ENCODE assay signal across 9 mouse cellular contexts in the genomic region with DNA sequence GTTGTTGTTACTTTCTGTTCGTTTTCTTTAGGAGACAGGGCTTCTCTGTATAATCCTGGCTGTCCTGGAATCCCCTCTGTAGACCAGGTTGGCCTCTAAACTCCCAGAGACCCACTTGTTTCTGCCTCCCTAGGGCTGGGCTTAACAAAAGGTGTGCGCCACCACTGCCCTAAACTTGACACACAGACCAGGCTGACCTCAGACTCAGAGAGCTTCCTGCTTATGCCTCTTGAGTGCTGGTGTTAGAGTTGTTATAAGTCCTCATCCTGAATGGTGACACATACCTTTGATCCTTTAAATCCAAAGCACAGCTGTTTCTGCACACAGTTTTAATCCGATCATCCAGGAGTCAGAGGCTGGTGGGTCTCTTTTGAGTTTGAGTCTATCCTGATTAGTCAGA. TPM values are rescaled to one million over a fixed set of nuclear protein-coding genes. Genes with fewer than 3 reads are reported as not detected.
DNase-seq lines count a peak whose midpoint lies in the region; ATAC-seq and TF ChIP-seq lines count a peak whose summit lies in the region.
"Had no signal": no experiment of that assay in that cellular context is flagged by ENCODE, and none has a peak within 500 bp of the region (broad histone marks: within the 10 kb centered on the region; RNA-seq: fewer than 3 reads in every experiment).

No protein-coding gene starts in this region.

- H3K36me3 ChIP-seq in kidney, postnatal 0 days (ENCODE audit: insufficient read depth, low read length): peaks cover 35% of the 10 kb centered on the region
- peaks cover 23% of the 10 kb centered on the region; the same call in 1 of the 2 replicates for H3K36me3 ChIP-seq in hindbrain, postnatal 0 days (ENCODE audit: insufficient read depth, low read length)
- peaks cover 19% of the 10 kb centered on the region for H3K36me3 ChIP-seq in midbrain, embryonic 16.5 days (ENCODE audit: control insufficient read depth, insufficient read depth, low read length)

- no peak for DNase-seq in kidney, postnatal 0 days (ENCODE audit: low spot score)
- no peak for DNase-seq in kidney, postnatal 25 days
- no peak for DNase-seq in hindbrain, postnatal 0 days (ENCODE audit: low spot score)
- DNase-seq in urinary bladder, postnatal 10 days (ENCODE audit: low spot score): no peak
- DNase-seq in layer of hippocampus, postnatal 10 days (ENCODE audit: low spot score in 2 of 2): no peak
- DNase-seq in spleen, postnatal 36 days (ENCODE audit: low spot score in 2 of 2): no peak

- H3K27ac ChIP-seq in kidney, postnatal 0 days: no peak overlapping the region
- no peak overlapping the region for H3K27ac ChIP-seq in embryonic fibroblast, embryonic 13.5 days (ENCODE audit: insufficient read depth, low read length)
- no peak overlapping the region for H3K27ac ChIP-seq in hindbrain, postnatal 0 days
- H3K27ac ChIP-seq in midbrain, embryonic 16.5 days (ENCODE audit: low read length): no peak overlapping the region

- no peaks in the 10 kb centered on the region for H3K27me3 ChIP-seq in kidney, postnatal 0 days (ENCODE audit: insufficient read depth, low read length)
- no peaks in the 10 kb centered on the region for H3K27me3 ChIP-seq in hindbrain, postnatal 0 days (ENCODE audit: insufficient read depth, low read length)
- H3K27me3 ChIP-seq in midbrain, embryonic 16.5 days (ENCODE audit: control insufficient read depth, insufficient read depth, low read depth, low read length): no peaks in the 10 kb centered on the region
- H3K27me3 ChIP-seq: Patski had no signal

- H3K9me3 ChIP-seq in kidney, postnatal 0 days (replicated peaks; ENCODE audit: low read length): no peaks in the 10 kb centered on the region
- H3K9me3 ChIP-seq in hindbrain, postnatal 0 days (ENCODE audit: low read length): no peaks in the 10 kb centered on the region
- no peaks in the 10 kb centered on the region for H3K9me3 ChIP-seq in midbrain, embryonic 16.5 days (replicated peaks; ENCODE audit: control insufficient read depth, low read length, poor library complexity, severe bottlenecking)

- no peak for TF ChIP-seq POLR2A in embryonic fibroblast, embryonic 13.5 days (IDR thresholded peaks at IDR 0.05; ENCODE audit: low read depth, low read length)

- no peak overlapping the region for H3K4me3 ChIP-seq in kidney, postnatal 0 days (replicated peaks; ENCODE audit: low read depth, low read length)
- peak overlapping the region; percentile 91 for H3K4me3 ChIP-seq in embryonic fibroblast, embryonic 13.5 days (ENCODE audit: insufficient read depth, low read length)
- H3K4me3 ChIP-seq in hindbrain, postnatal 0 days (ENCODE audit: low read length): peak overlapping the region; percentile 80; the same call in 1 of the 2 replicates
- no peak overlapping the region for H3K4me3 ChIP-seq in midbrain, embryonic 16.5 days (ENCODE audit: low read depth, low read length)

- H3K4me2 ChIP-seq in kidney, postnatal 0 days (ENCODE audit: low read length): peak overlapping the region; percentile 73
- peak overlapping the region; percentile 76 for H3K4me2 ChIP-seq in hindbrain, postnatal 0 days (ENCODE audit: low read depth, low read length)
- H3K4me2 ChIP-seq in midbrain, embryonic 16.5 days (ENCODE audit: low read length): peak overlapping the region; percentile 60

- ATAC-seq in kidney, postnatal 0 days (replicated peaks; ENCODE audit: low FRiP score, low read depth): no peak
- ATAC-seq in hindbrain, postnatal 0 days: no peak
- ATAC-seq in midbrain, embryonic 16.5 days: no peak
- ATAC-seq: Patski had no signal

- 87% methylated on average over 3 of the region's 3 CpGs for WGBS in kidney, postnatal 0 days
- 91% methylated on average over 3 of the region's 3 CpGs for WGBS in hindbrain, postnatal 0 days
- 88% methylated on average over 3 of the region's 3 CpGs for WGBS in midbrain, embryonic 16.5 days

- H3K9ac ChIP-seq in kidney, postnatal 0 days (ENCODE audit: low read depth, low read length): no peak overlapping the region
- H3K9ac ChIP-seq in hindbrain, postnatal 0 days (replicated peaks; ENCODE audit: low read length): peak overlapping the region; percentile 82; the same call in 1 of the 2 replicates
- no peak overlapping the region for H3K9ac ChIP-seq in midbrain, embryonic 16.5 days (ENCODE audit: low read depth, low read length)

- TF ChIP-seq CTCF in kidney, postnatal 0 days (IDR thresholded peaks at IDR 0.05; ENCODE audit: low read depth): no peak
- TF ChIP-seq CTCF in embryonic fibroblast, embryonic 13.5 days (IDR thresholded peaks at IDR 0.05; ENCODE audit: borderline replicate concordance, insufficient read depth, low read length): no peak
- TF ChIP-seq CTCF in hindbrain, postnatal 0 days (IDR thresholded peaks at IDR 0.05; ENCODE audit: low read depth): no peak

- peaks cover 7% of the 10 kb centered on the region for H3K4me1 ChIP-seq in kidney, postnatal 0 days (replicated peaks; ENCODE audit: insufficient read depth, low read length)
- no peaks in the 10 kb centered on the region for H3K4me1 ChIP-seq in embryonic fibroblast, embryonic 13.5 days (ENCODE audit: control insufficient read depth, insufficient read depth, low read length)
- peaks cover 8% of the 10 kb centered on the region; the same call in 1 of the 2 replicates for H3K4me1 ChIP-seq in hindbrain, postnatal 0 days (ENCODE audit: insufficient read depth, low read length)
- peaks cover 25% of the 10 kb centered on the region for H3K4me1 ChIP-seq in midbrain, embryonic 16.5 days (ENCODE audit: control insufficient read depth, insufficient read depth, low read length)

RNA-seq across cellular contexts. Expression of a gene that starts 2.0 kb away (rescaled TPM):
- polyA plus RNA-seq in kidney, postnatal 0 days (2015; fragmentation: Nextera tagmentation; extraction: Ambion mirVana): 626 TPM in 2 replicates
- polyA plus RNA-seq in embryonic fibroblast, embryonic 13.5 days (2011; ENCODE audit: insufficient read length, low read depth, missing spikeins): 639 and 646 TPM in 2 replicates
- total RNA-seq in hindbrain, postnatal 0 days (2014; rRNA removed): 175 and 209 TPM in 2 replicates
- 548 and 563 TPM in 2 replicates for polyA plus RNA-seq in hindbrain, postnatal 0 days (2015; fragmentation: Nextera tagmentation; extraction: Ambion mirVana)
- polyA plus RNA-seq in midbrain, embryonic 16.5 days (2015; fragmentation: Nextera tagmentation; extraction: Ambion mirVana): 527 and 528 TPM in 2 replicates
- 100 to 1,000 TPM; 256 to 267 TPM for total RNA-seq in layer of hippocampus, postnatal 10 days (2021)

RNA-seq across cellular contexts. Expression of a gene that starts 2.6 kb away (rescaled TPM):
- polyA plus RNA-seq in kidney, postnatal 0 days (2015; fragmentation: Nextera tagmentation; extraction: Ambion mirVana): 61.9 and 62.6 TPM in 2 replicates
- polyA plus RNA-seq in embryonic fibroblast, embryonic 13.5 days (2011; ENCODE audit: insufficient read length, low read depth, missing spikeins): 78.6 and 89.1 TPM in 2 replicates
- total RNA-seq in hindbrain, postnatal 0 days (2014; rRNA removed): 34.3 and 47.9 TPM in 2 replicates
- polyA plus RNA-seq in hindbrain, postnatal 0 days (2015; fragmentation: Nextera tagmentation; extraction: Ambion mirVana): 44.0 and 46.0 TPM in 2 replicates
- polyA plus RNA-seq in midbrain, embryonic 16.5 days (2015; fragmentation: Nextera tagmentation; extraction: Ambion mirVana): 51.2 and 58.6 TPM in 2 replicates
- 10 to 100 TPM; 40.1 to 43.7 TPM for total RNA-seq in layer of hippocampus, postnatal 10 days (2021)

RNA-seq across cellular contexts. Expression of a gene that starts 7.5 kb away (rescaled TPM):
- 25.8 and 27.1 TPM in 2 replicates for polyA plus RNA-seq in kidney, postnatal 0 days (2015; fragmentation: Nextera tagmentation; extraction: Ambion mirVana)
- 27.7 and 32.1 TPM in 2 replicates for polyA plus RNA-seq in embryonic fibroblast, embryonic 13.5 days (2011; ENCODE audit: insufficient read length, low read depth, missing spikeins)
- 20.9 and 37.3 TPM in 2 replicates for total RNA-seq in hindbrain, postnatal 0 days (2014; rRNA removed)
- polyA plus RNA-seq in hindbrain, postnatal 0 days (2015; fragmentation: Nextera tagmentation; extraction: Ambion mirVana): 18.1 and 19.3 TPM in 2 replicates
- polyA plus RNA-seq in midbrain, embryonic 16.5 days (2015; fragmentation: Nextera tagmentation; extraction: Ambion mirVana): 21.9 and 26.1 TPM in 2 replicates
- 10 to 100 TPM; 26.1 to 38.9 TPM for total RNA-seq in layer of hippocampus, postnatal 10 days (2021)

RNA-seq across cellular contexts. Expression of a gene that starts 10.6 kb away (rescaled TPM):
- 97.3 and 97.9 TPM in 2 replicates for polyA plus RNA-seq in kidney, postnatal 0 days (2015; fragmentation: Nextera tagmentation; extraction: Ambion mirVana)
- 68.8 and 86.1 TPM in 2 replicates for polyA plus RNA-seq in embryonic fibroblast, embryonic 13.5 days (2011; ENCODE audit: insufficient read length, low read depth, missing spikeins)
- total RNA-seq in hindbrain, postnatal 0 days (2014; rRNA removed): 137 and 147 TPM in 2 replicates
- 168 and 170 TPM in 2 replicates for polyA plus RNA-seq in hindbrain, postnatal 0 days (2015; fragmentation: Nextera tagmentation; extraction: Ambion mirVana)
- 162 and 173 TPM in 2 replicates for polyA plus RNA-seq in midbrain, embryonic 16.5 days (2015; fragmentation: Nextera tagmentation; extraction: Ambion mirVana)
- 10 to 100 TPM; 98.0 to 99.5 TPM for total RNA-seq in layer of hippocampus, postnatal 10 days (2021)

RNA-seq across cellular contexts. Expression of a gene that starts 12.0 kb away (rescaled TPM):
- 28.3 and 29.1 TPM in 2 replicates for polyA plus RNA-seq in kidney, postnatal 0 days (2015; fragmentation: Nextera tagmentation; extraction: Ambion mirVana)
- polyA plus RNA-seq in embryonic fibroblast, embryonic 13.5 days (2011; ENCODE audit: insufficient read length, low read depth, missing spikeins): 140 and 171 TPM in 2 replicates
- 37.7 and 40.9 TPM in 2 replicates for total RNA-seq in hindbrain, postnatal 0 days (2014; rRNA removed)
- 24.7 and 25.0 TPM in 2 replicates for polyA plus RNA-seq in hindbrain, postnatal 0 days (2015; fragmentation: Nextera tagmentation; extraction: Ambion mirVana)
- 23.0 and 24.4 TPM in 2 replicates for polyA plus RNA-seq in midbrain, embryonic 16.5 days (2015; fragmentation: Nextera tagmentation; extraction: Ambion mirVana)
- total RNA-seq in layer of hippocampus, postnatal 10 days (2021): 100 to 1,000 TPM; 101 to 105 TPM

Comparison
In these comparisons a context has a peak if more than half of its experiments do, and no peak if none do; other contexts are left out.
1. H3K4me3 ChIP-seq: peak in embryonic fibroblast, embryonic 13.5 days (single experiment) and hindbrain, postnatal 0 days (single experiment); none in kidney, postnatal 0 days (single experiment) and midbrain, embryonic 16.5 days (single experiment).
2. Peak in every context shown above with its lines, with median percentiles within 50 percentile points of each other: H3K4me2 ChIP-seq.